10 mouse cellular contexts compared by ENCODE assay signal in the genomic region with DNA sequence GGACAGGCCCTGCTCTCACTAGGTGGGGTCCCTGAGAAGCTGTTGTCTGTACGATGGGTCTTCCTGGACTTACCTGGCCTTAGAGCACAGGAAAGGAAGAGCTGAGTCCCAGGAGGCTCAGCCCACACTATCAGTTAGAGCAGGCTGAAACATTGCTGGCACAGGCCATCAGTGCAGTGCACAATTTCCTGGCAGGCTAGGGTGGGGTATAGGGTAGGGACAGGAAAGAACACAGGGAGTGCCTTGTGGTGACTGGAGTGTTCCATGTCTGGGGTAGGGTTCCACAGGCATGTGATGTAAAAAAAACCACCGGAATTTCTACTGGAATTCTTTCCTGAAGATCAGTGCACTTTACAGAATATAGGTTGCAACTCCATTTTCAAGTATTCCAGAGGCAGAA. TPM values are rescaled to one million over a fixed set of nuclear protein-coding genes. Genes with fewer than 3 reads are reported as not detected.
DNase-seq lines count a peak whose midpoint lies in the region; ATAC-seq and TF ChIP-seq lines count a peak whose summit lies in the region.
"Had no signal": no experiment of that assay in that cellular context is flagged by ENCODE, and none has a peak within 500 bp of the region (broad histone marks: within the 10 kb centered on the region; RNA-seq: fewer than 3 reads in every experiment).

No protein-coding gene starts in this region.

- H3K36me3 ChIP-seq in intestine, embryonic 16.5 days (ENCODE audit: control insufficient read depth, insufficient read depth, low read length) = no peaks in the 10 kb centered on the region
- no peaks in the 10 kb centered on the region for H3K36me3 ChIP-seq in midbrain, postnatal 0 days (ENCODE audit: insufficient read depth, low read length)

- WGBS in intestine, embryonic 16.5 days = 86% methylated on average over 2 of the region's 2 CpGs
- WGBS in midbrain, postnatal 0 days = 93% methylated on average over 2 of the region's 2 CpGs

- ATAC-seq in intestine, embryonic 16.5 days = peak; percentile 67
- no peak for ATAC-seq in midbrain, postnatal 0 days (ENCODE audit: low FRiP score)

- no peak overlapping the region for H3K9ac ChIP-seq in intestine, embryonic 16.5 days (ENCODE audit: low read depth, low read length)
- no peak overlapping the region for H3K9ac ChIP-seq in midbrain, postnatal 0 days (replicated peaks; ENCODE audit: low read length, poor library complexity, severe bottlenecking)

- intact Hi-C loops in gastrocnemius, adult 2 months (cut with DNase I) = no loop called here
- intact Hi-C loops in gastrocnemius, postnatal 14 days (cut with DNase I; ENCODE audit: low total_unique reads) = no loop called here

- no peak for TF ChIP-seq CTCF in gastrocnemius, adult 2 months (IDR thresholded peaks at IDR 0.05)
- TF ChIP-seq CTCF in midbrain, postnatal 0 days (IDR thresholded peaks at IDR 0.05) = no peak

- no peaks in the 10 kb centered on the region for H3K27me3 ChIP-seq in intestine, embryonic 16.5 days (replicated peaks; ENCODE audit: control insufficient read depth, insufficient read depth, low read length)
- H3K27me3 ChIP-seq in midbrain, postnatal 0 days (ENCODE audit: insufficient read depth, low read length) = no peaks in the 10 kb centered on the region

- H3K9me3 ChIP-seq in intestine, embryonic 16.5 days (ENCODE audit: control insufficient read depth, low read length) = no peaks in the 10 kb centered on the region
- H3K9me3 ChIP-seq in midbrain, postnatal 0 days (ENCODE audit: low read length) = no peaks in the 10 kb centered on the region

- peak; percentile 35 for DNase-seq in gastrocnemius, adult 2 months
- DNase-seq in gastrocnemius, postnatal 14 days = no peak
- peak; percentile 53 to 83 for DNase-seq in heart, adult 18-20 months
- DNase-seq in lung, postnatal 25 days (ENCODE audit: low spot score) = peak; percentile 77
- DNase-seq in cerebellum, postnatal 4 days (ENCODE audit: low spot score in 2 of 2) = no peak
- DNase-seq in midbrain, postnatal 0 days (ENCODE audit: low spot score) = no peak
- DNase-seq in left cerebral cortex, adult 18-20 months (ENCODE audit: low spot score in 2 of 2) = no peak
- DNase-seq: cerebellum, adult 8-10 months; layer of hippocampus, postnatal 36 days had no signal

- peaks cover 8% of the 10 kb centered on the region; the same call in 1 of the 2 replicates for H3K4me1 ChIP-seq in intestine, embryonic 16.5 days (ENCODE audit: control insufficient read depth, insufficient read depth, low read length)
- H3K4me1 ChIP-seq in midbrain, postnatal 0 days (ENCODE audit: insufficient read depth, low read length) = no peaks in the 10 kb centered on the region

- peak overlapping the region; percentile 40 for H3K27ac ChIP-seq in gastrocnemius, adult 2 months
- no peak overlapping the region for H3K27ac ChIP-seq in intestine, embryonic 16.5 days (ENCODE audit: low read length)
- no peak overlapping the region for H3K27ac ChIP-seq in midbrain, postnatal 0 days (ENCODE audit: low read depth, low read length)

- no peak overlapping the region for H3K4me2 ChIP-seq in intestine, embryonic 16.5 days (ENCODE audit: low read depth, low read length)
- no peak overlapping the region for H3K4me2 ChIP-seq in midbrain, postnatal 0 days (ENCODE audit: low read depth, low read length, poor library complexity, severe bottlenecking)

- H3K4me3 ChIP-seq in gastrocnemius, adult 2 months = no peak overlapping the region
- no peak overlapping the region for H3K4me3 ChIP-seq in intestine, embryonic 16.5 days (ENCODE audit: low read length)
- H3K4me3 ChIP-seq in midbrain, postnatal 0 days (ENCODE audit: low read depth, low read length) = no peak overlapping the region

RNA-seq across cellular contexts. Expression of a gene that starts 58.9 kb away (rescaled TPM):
- 10 to 100 TPM in 1 of 2 experiments, 1 to 10 TPM in 1; 8.4 to 11.9 TPM for total RNA-seq in gastrocnemius, adult 2 months (2021)
- total RNA-seq in gastrocnemius, postnatal 14 days (2021) = 10 to 100 TPM; 18.3 to 22.5 TPM
- 10 to 100 TPM; 23.8 to 31.7 TPM for total RNA-seq in heart, adult 18-20 months (2021)
- polyA plus RNA-seq in intestine, embryonic 16.5 days (2015; fragmentation: Nextera tagmentation; extraction: Ambion mirVana) = 44.5 and 46.8 TPM in 2 replicates
- total RNA-seq in midbrain, postnatal 0 days (2014; rRNA removed) = 17.1 and 18.0 TPM in 2 replicates
- polyA plus RNA-seq in midbrain, postnatal 0 days (2015; fragmentation: Nextera tagmentation; extraction: Ambion mirVana) = 6.2 and 7.4 TPM in 2 replicates
- total RNA-seq in left cerebral cortex, adult 18-20 months (2021) = 100 to 1,000 TPM; 107 to 115 TPM

Comparison
In these comparisons a context has a peak if more than half of its experiments do, and no peak if none do; other contexts are left out.
1. DNase-seq: peak in gastrocnemius, adult 2 months (single experiment), heart, adult 18-20 months (2 of 2) and lung, postnatal 25 days (single experiment); none in gastrocnemius, postnatal 14 days (single experiment), cerebellum, postnatal 4 days (0 of 2), midbrain, postnatal 0 days (single experiment) and left cerebral cortex, adult 18-20 months (0 of 2).